Mouse (Mus musculus) liver, adult 2 months (tissue): ENCODE results near the gene Psmd5.

Experiments
- CTCF ChIP-seq: fragments of 200-500 bp; IDR thresholded peaks from 2 replicates; pipeline ENCODE4 v1.5.1; 2011; ENCODE audit warnings: low read depth, low read length, control low read depth
- POLR2A ChIP-seq: fragments of 200-500 bp; IDR thresholded peaks from 2 replicates; pipeline ENCODE4 v1.6.1; 2011; ENCODE audit warnings: low read length, control low read depth; ENCODE audit not compliant: insufficient read depth; ENCODE audit errors: extremely low read depth

GRCm38 (mm10) chr2:34804172-34804571 lies 70.6 kb downstream of the Psmd5 start:
- no peak for TF ChIP-seq CTCF
- TF ChIP-seq POLR2A = no peak
